Mouse (Mus musculus) lung, postnatal 25 days (tissue): ENCODE measurements around the gene Gna13.
"Not testable (repeated sequence)": the region's sequence is repeated elsewhere in the genome, so short reads cannot be mapped to it uniquely, and the experiment has no call there.

ENCODE experiments used
- DNase-seq: peaks from one replicate; pipeline ENCODE4 v3.0.0; 2022; ENCODE audit warnings: low spot score

Gene Gna13

DNA sequence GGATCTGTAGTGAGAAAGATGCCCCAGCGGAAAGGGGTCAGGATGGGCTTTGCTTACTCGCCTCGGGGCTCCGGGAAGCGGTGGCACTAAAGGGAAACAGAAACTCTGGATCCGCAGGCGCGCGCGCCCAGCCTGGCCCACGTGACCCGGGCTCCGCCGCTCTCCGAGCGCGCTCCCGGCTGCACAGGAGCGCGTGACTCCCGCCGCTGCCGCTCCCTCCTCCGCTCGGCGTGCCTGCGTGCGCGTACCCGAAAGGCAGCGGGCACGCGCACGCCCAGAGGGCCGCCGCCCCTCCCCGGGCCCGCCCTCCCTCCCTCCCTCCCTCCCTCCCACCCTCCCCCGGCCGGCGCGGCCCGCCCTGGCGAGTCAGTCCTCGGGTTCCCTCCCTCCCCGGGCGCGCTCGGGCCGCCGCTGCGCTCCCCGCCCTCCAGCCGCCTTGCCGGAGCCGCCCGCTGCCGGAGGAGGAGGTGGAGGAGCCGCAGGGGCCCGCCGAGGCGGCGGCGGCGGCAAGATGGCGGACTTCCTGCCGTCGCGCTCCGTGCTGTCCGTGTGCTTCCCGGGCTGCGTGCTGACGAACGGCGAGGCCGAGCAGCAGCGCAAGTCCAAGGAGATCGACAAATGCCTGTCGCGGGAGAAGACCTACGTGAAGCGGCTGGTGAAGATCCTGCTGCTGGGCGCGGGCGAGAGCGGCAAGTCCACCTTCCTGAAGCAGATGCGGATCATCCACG is at the start of gene Gna13:
TSS of gene Gna13 (plus strand) at position 369 of the 728 bp plus-strand sequence.
- peak; percentile 92 for DNase-seq

DNA sequence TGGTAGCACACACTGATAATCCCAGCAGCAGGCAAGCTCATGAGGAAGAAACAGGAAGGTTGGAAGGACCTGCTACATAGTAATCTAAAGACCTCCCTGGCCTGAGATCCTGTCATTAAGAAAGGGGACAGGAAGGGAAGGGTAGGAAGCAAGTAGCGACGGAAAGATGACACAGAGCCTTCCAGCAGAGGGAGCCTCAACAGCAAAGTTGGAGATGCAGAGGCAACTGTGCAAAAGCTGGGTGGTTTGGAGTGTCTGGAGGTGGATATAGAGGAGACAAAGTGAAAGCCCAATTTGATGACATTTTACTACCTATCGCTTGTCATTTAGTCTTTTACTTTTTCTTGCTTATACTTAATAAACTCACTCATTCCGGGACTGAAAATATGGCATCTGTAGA is 45.7 kb upstream of the Gna13 start:
- DNase-seq, result peak; percentile 52

DNA sequence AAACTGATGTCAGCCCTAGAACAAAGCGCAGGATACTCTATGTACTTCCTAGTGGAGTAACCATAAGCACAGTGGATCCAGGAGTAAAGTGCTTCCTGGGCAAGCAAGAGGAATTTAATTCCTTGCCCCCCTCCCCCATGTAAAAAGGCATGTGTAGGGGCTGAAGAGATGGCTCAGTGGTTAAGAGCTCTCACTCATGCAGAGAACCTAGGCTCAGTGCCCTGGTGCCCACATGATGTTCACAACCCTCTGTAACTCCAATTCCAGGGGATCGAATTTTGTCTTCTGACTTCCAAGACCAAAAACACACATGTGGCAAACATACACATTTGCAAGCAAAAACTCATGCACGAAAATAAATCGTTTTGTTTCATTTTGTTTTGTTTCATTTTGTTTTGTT is 43.2 kb upstream of the Gna13 start:
- no peak for DNase-seq

DNA sequence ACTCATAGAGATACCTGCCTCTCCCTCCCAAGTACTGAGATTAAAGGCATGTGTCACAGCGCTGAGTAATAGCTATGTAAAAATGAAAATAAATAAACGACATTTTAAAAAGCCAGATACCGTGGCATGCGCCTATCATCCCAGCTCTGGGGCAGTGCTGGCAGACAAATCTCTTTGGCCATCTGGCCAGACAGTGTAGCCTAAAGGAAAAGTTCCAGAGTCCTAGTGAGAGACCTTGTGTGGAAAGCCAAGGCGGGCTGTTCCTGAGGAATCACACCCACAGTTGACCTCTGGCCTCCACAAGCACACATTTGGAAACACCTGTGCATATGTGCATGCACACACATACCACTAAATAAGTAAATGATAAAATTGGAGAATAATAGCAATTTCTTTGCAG is 42.7 kb upstream of the Gna13 start:
- DNase-seq, result no peak

DNA sequence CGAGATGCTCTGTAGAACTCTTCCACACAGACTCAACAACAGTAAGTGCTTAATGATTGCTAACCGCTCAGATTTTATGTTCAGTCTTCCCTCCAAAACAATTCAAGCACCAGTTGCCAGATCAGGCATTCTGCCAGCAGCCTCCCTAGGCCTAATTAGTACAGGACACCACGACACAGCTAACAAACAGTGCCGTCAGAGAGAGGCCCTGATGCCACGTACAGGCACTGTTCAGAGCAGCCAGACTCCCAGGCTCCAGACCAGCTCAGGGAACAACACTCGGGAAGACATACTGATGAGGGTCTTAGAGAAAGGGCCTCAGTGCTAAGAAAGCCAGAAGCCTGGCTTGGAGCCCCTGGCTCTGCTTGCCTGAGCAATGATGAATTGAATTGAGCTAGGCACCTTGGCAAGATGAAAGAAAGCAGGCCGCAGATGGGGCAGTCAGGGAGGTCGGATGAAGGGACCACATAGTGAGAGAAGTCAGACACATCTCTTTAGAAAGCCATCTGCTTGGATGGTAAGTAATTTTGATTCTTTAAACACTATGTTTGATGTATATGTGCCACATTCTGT is 42.2 kb upstream of the Gna13 start:
- no peak for DNase-seq

DNA sequence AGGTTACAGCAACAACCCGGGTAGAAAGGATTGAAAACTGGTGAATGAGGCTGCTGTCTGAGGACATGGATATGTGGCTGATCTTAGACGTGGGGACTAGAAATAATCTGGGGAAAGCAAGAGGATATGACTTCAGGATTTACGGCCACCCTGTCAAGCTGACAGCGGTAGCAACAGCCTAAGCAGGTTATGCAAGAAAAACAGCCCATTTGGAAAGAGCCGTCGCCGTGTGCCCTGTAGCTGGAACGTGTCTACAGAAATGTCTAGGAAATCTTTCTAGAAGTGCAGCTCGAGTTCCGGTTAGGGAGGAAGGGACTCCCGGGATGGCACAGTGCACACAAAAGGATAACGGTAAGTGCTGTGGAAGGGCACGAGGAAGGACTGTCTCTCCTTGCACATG is 36.4 kb upstream of the Gna13 start:
- no peak for DNase-seq

DNA sequence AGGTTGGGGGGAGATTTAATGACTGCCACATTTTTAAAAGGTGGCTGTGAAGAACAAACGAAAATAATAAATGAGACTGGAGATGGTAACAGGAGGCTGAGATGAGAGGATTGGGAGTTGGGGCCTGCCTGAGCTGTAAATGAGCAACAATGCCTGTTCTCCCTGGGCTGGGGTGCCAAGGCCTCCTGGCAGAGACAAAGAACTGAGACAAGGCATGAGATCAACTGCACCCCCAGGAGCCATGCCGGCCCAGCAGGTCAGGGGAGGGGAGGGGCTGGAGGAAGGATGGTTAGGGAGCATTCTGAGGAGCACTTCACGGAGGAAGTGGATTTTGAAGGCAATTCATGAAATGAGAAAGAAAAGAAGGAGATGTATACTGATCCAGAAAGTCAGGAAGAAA is 35.2 kb upstream of the Gna13 start:
- no peak for DNase-seq

DNA sequence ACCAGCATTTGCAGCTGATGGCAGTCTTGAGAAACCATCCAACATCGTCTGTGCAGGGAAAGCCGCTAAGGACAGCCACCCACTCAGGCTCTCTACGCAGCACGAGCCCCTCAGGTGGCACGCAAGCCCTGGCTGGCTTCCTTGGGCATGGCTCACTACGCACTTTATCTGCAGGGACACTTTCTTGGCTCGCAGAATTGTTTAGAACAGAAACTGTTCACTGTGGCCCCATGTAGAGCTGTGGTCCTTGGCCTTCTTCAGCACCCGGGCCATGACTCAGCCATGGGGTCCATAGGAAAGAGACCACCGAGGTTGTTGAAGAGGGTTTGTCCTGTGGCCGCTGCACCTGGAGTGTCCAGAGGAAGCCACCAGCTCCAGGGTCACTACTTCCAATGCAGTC is 34.7 kb upstream of the Gna13 start:
- DNase-seq, result no peak

DNA sequence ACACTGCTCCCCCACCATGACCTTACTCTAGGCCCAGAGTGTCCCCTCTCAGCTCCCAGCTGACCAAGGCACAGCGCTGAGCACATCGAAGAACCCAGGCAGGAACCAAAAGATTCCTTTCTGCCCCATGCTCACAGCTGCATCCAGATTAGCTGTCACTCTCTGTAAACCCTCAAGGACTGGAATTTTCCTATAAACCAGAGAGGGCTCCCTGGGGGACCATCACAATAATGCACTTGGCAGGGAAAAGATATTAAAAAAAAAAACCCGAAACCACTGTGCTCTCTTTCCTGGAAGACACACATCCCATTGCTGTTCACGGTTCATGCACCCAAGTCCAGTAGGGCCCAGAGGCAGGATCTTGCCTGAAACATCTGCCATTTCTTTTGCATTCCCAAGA is 33.3 kb upstream of the Gna13 start:
- DNase-seq, result no peak

DNA sequence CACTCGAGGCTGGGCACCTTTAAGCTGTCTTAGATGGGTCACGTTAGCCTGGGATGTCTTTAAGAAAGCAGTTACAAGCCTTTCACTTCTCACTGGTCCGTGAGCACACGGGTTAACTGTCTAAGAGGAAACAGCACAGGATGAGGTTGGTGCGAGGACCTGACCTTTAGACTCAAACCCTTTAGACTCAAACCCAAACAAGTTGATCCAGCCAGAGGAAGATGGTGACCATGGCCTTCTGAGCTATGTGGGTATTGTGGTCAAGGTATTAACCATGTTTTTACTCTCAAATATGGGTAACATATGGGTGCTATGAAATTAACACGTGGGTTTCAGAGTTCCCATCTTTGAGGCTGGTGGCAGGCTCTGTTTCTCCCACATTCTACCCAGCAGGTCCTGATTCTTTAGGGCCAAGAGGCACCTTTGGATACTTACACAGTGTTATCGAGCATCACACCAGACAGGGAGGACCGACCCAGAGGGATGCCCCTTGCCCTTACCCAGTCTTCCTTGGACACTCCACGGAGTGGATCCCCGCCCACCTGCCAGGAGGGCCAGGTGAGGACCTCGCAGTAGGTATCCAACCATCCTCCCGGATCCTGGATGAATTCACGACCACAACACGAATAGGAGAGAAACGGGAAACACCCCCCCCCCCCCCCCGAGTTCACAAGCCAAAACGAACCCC is 31.8 kb upstream of the Gna13 start:
- DNase-seq, result no peak

DNA sequence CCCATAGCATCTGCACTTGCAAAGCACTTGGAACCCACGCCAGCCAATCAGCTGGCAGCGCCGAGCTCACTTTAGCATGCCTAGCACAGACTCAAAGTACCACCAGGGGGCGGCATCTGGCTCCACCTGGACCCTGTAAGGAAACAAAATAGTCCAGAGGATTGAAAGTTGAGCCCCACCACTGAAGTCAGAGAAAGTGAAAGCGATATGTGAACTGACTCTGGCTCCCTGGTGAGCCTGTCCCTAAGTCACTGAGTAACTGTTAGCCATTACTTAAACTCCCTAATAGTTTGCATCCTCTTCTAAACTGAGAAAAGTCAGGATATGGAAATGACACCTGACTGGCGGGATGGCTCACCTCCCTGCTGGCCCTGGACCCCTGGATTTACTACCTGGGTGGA is 31.2 kb upstream of the Gna13 start:
- peak; percentile 96 for DNase-seq

DNA sequence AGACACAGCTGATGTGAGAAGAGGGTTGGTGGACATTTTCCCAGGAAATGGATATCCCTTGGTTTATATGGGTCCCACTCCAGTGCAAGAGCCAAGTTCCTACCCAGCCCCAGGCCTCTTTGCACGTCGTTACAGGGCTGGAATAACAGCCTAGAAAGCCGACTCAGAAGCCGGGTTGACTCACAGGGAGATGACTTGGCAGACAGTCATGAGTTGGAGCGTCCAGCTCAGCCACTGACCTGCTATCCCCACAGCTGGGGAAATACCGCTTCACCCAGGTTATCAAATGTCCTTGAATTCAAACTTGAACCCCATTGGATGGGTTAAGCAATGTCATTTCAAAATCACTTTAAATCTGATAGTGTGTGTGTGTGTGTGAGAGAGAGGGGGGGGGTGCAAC is 29.9 kb upstream of the Gna13 start:
- DNase-seq, result no peak

DNA sequence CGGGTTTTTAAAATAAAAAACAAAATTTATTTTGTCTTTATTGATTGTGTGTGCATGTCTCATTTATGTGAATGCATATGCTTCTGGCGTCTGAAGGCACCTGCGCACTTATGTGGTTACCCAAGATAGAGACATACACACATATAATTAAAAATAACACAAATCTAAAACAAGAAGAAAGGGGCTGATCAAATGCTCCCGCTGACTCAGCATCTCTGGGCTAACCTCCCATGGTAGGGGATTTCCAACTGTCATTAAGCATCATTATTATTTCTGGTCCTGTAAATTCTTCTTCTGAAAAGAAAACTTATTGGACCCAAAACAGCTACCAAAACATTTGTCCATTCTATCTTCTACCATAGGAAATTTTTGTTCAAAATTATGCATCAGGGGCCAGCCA is 27.9 kb upstream of the Gna13 start:
- DNase-seq, result no peak

DNA sequence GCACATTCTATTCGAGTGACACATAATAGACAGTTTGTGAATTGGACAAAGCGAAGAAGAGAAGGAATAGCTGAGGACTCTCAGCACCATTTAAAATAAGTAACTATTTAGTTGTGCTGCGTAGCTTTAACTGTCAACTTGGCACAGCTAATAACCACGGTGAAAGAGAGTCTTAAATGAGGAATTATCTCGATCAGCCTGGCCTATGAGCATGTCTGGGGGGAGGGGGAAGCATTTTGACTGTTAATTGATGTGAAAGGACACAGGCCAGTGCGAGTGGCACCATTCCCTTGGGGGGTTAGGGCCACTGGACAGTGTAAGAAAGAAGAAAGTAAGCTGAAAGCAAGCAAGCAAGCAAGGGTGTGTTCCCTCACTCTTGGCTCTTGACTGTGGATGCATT is 26.7 kb upstream of the Gna13 start:
- DNase-seq, result no peak

DNA sequence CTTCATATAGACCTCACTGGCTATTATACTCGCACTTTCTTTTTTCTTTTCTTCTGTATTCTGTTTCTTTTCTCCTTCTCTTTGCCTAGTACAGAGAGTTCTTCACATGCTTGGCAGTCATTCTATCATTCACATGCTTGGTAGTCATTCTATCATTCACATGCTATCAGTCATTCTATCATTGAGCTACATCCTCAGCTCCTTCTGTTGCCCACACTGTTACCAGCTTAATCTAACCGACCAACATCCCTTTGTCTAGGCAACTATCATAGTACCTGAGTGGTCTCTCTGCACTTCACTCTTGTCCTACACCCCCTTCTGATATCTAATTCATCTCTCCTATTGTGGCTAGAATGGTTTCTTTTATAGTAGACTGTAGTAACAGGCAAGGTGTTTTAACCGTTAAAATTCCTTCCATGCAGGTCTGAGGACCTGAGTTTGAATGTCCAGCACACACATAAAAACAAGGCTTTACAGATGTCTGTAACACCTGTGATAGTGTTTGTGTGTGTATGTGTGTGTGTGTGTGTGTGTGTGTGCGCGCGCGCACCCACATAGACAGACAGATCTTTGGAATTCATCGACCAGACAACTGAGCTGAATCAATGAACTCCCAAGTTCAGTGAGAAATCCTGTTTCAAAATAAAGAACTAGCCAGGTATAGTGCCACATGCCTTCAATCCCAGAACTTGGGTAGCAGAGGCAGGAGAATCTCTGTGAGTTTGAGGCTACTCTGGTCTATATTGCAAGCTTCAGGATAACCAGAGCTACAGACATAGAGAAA is 23.3 kb upstream of the Gna13 start:
- no peak for DNase-seq

DNA sequence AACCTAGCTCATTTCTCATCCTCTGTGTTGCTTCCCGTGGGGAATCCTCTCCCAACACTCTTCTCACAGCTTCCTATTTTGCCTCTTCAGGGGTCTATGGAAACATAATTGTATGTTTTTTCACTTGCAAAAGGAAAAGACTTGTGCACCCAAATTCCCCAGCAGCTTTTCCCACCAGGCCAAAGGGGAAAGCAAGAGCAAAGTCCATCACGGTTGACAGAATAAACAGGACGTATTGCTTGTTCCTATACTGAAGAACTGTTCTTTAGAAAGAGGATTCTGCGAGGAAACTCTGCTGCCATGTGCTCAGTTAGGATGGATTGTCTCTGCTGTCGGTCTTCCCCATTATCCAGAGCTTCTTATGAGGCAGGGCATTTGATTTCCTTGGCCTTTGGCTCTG is 22.1 kb upstream of the Gna13 start:
- DNase-seq, result no peak

DNA sequence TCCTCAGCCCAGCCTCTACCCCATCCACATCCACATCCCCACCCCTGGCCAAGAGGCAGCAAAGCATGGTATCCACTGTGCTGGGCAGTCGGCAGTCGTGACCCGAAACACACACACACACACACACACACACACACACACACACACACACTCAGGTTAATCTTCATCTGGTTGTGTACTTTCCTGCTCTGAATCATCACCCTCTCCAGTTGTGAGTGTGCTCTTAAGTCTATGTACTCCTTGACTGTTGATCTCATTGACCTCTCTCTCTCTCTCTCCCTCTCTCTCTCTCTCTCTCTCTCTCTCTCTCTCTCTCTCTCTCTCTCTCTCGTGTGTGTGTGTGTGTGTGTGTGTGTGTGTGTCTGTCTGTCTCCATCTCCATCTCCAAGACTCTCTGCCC is 20.0 kb upstream of the Gna13 start:
- not testable (repeated sequence) for DNase-seq

DNA sequence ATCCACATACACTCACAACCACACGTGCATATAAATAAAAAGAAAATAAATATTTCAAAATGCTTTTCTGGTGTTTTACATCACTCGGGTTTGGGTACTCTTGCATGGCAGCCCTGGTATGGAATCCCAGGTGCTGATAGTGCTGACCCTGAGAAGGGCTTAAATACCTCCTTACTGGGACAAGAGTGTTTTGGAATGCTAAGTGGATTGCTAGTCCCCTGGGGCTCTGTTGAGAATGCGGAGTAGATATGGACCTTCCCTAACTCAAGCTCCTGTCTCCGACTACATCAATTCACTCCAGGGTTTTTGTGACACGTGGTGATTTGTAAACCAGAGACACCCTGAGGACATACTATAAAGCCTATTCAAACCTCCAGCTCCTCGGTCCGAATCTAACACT is 19.1 kb upstream of the Gna13 start:
- DNase-seq, result peak; percentile 55

DNA sequence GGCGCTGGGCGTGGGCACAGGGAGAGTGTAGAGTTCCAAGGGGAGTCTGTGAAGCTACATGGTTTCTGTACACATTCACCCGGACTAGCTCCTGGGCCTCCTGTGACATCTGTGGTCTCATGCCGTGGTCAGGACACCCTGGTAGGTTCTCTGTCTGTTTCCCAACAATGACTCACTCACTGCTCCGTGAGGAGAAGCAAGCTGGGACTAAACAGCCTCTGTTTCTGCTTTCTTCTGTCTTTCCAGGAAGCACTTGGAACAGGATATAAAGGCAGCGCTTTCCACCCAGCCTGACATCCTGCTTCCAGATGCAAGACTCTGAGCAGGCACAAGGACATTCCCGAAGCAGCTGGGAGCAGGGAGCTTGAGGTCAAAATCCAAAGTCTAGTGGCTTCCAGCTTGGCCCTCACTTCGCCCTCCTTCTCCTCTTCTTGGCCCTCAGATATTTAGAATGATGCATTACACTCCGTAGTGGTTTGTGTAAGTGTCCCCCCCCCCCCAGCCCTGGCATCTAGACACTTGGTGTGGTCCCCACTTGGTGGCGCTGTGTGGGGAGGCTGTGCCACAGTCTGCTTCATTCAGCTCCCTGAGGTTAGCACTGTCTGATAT is 18.5 kb upstream of the Gna13 start:
- peak; percentile 57 for DNase-seq

DNA sequence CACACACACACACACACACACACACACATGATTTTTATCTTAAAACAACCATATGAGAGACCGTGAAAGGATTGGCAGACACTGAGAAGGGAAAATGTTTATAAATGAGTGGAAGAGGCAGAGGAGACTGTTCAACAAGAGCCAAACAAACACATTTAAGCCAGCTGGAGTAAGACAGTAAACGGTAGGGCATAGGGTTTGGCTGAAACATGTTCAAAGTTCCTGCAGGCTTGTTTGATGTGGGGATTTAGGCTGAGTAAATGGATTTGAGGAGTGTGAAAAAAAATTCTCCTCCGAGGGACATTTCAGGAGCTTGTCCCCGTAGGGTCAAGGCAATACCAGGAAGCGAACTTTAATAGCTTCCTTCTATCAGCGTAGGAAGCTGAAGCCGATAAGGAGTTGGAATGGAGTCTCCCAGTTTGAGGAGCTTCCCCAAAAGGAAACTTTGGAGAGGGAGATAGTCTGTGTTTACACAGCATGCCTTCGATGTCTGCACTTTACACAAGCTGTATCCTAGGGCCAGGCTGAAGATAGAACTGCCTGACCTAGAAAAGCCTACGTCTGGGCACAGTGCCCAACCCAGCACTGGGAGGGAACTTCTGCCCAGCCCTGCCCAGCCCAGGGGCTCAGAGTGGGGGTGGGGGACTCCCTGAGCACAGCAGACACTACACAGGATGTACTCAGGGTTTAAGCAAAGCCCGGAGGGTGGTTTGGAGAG is 15.2 kb upstream of the Gna13 start:
- DNase-seq, result peak; percentile 93

DNA sequence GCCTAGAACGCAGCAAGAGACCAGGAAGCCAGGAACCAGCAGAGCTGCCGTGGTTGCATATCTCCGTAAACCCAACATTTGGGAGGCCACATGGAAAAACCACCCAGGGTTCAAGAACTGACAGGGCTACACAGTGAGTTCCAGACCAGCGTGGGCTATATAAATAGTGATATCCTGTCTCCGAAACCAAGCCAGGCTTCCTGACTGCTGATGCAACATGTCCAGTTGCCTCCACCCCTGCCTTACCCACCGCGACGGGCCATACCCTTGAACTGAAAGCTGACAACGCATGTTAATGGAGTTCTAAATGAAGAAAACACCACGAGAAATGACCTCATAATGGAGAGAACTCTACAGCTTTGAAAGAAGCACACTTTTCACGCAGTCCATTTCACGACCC is 14.2 kb upstream of the Gna13 start:
- DNase-seq, result peak; percentile 62
